Mouse (Mus musculus): Measurements from ENCODE around the gene Ptpro.

Ptpro gene

GRCm38 (mm10) chr6:137504052-137504451 is 251.9 kb downstream of the Ptpro start:
- no peak for DNase-seq

DNA sequence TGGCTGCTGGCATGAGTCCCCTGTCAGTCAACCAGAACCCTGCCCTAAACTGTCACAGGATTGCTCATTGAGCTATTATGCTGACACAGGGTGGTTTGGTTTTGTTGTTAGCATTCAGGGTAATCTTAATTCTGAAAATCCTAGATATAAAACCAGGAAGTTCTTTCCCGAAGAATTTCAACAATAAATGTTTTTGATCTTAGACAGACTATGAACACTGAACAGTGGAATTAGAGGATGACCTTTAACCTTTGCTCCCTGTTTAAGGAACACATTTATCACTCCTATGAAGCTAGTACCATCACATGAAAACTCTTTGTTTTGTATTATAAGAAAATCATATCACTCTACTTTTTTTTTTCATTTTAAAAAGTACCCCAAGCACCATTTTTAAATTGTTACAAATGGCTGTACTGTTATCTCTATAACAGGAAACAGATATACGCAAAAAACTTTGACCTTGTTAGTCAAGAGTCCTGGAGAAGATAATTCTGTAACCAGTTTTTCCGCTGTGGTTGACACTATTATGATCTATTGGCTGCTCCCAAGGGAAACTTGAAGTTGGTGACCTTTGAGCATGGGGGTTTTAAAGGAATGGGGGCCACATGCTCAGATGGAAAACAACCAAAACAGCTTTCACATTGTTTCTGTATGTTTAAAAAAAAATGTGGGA is 253.6 kb downstream of the Ptpro start:
- DNase-seq: no peak

DNA sequence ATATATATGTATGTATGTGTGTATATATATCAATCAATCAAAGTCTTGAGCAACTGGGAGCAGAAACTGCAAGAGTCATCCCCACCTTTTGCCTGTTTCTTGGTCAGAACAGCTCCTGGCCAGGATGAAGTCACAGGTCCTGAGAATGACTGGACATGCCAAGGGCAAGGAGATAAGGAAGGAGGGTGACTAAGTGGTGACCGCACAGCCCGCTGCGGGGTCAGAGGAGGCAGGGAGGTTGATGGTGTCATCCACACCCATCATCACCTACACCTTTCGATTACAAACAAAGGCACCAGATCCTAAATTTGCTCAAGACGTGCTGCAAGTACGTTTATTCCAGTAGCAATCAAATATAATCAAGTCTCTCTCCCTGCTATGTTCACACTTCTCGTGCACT is 254.4 kb downstream of the Ptpro start:
- DNase-seq: no peak

DNA sequence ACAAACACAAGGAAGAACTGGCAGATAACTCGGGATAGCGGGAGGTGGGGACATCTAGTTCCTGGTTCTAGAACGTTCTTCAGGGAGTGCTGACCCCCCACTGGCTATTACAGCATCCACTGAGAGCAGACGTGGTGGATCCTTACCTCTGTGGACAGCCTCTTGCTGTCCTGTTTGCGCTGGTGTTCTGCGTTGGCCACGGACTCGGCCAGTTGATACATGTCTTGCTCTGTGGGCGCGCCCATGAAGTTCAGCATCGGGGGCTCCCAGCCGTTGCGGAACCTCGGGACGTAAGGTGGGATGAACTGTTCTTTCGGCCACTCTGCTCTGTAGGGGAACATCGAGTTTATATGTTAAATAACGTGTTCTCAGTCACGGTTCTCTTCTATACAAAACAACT is 256.8 kb downstream of the Ptpro start:
- no peak for DNase-seq

DNA sequence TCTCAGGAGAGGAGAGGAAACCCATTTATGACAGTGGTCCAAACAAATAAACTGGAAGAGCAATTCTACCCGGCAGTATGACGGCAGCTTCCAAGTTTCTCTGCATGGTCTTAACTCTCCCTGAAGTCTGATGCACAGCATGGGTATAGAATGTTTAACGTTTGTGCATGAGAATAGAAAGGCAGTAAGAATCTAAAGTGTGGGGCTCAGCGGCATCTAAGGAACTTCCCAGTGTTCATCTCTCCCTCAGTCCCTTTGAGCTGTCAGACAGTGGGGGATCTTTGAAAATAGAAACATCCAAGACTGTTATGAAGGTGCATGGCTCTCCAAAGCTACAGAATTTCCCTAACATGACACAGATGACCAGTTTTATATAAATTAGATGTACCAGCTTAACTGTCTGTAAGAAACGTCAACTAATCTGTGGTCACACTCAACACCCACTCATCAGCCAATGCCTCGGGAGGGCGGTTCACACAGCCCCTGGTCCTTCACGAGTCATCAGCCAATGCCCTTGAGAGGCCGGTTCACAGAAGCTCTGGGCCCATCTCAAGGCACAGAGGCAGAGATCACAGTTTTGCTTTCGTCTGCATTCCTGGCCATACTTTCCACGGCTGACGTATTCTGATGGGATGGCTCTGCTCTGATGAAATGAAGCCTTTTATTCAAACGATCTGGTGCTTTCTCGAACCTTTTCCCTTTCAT is 257.4 kb downstream of the Ptpro start:
- no peak for DNase-seq

DNA sequence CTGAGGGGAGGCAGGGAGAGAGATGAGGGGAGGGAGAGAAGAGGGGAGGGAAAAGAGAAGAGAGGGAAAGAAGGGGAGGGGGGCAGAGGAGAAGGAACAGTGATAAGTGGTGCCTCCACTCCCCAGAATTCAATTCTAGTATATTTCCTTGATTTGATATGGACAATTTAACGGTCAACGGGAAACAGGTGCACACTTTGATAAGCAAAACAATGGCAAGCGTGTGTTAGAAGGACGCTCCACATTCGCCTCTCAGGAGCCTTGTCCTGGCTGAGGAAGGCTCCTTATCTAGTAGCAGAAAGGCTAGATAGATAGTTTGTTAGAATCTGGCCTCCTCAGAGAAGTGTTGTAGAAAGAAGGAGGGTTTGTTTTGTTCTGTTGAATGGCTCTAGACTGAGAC is 260.6 kb downstream of the Ptpro start:
- DNase-seq: no peak
